Mouse (Mus musculus) neural tube, embryonic 14.5 days (tissue): ENCODE results near the gene Foxp4. TPM values are rescaled to one million over a fixed set of nuclear protein-coding genes. Genes with fewer than 3 reads are reported as not detected.

Experiments used
- ATAC-seq: fragments of 200-750 bp; cut with Nextera tagmentation; 2 replicates; pipeline ENCODE4 v1.8.0; 2017; ENCODE audit warnings: low read depth, mild to moderate bottlenecking, moderate TSS enrichment, moderate library complexity
- H3K27ac ChIP-seq: fragments of 300-500 bp; sonication (generic); 2 replicates; pipeline ENCODE4 v1.5.1; 2014; ENCODE audit warnings: low read depth, mild to moderate bottlenecking, control low read depth, low read length, moderate library complexity, mixed read lengths
- H3K27me3 ChIP-seq: fragments of 300-500 bp; sonication (generic); 2 replicates; pipeline ENCODE4 v1.6.1; 2014; ENCODE audit warnings: low read length; ENCODE audit not compliant: control insufficient read depth, insufficient read depth
- H3K36me3 ChIP-seq: fragments of 300-500 bp; sonication (generic); 2 replicates; pipeline ENCODE4 v1.6.1; 2014; ENCODE audit warnings: low read length, mixed read lengths; ENCODE audit not compliant: control insufficient read depth, insufficient read depth
- H3K4me1 ChIP-seq: fragments of 300-500 bp; sonication (generic); 2 replicates; pipeline ENCODE4 v1.6.1; 2014; ENCODE audit warnings: low read length; ENCODE audit not compliant: control insufficient read depth, insufficient read depth
- H3K4me2 ChIP-seq: fragments of 300-500 bp; sonication (generic); 2 replicates; pipeline ENCODE4 v1.6.1; 2014; ENCODE audit warnings: mild to moderate bottlenecking, low read depth, low read length, control low read depth
- H3K4me3 ChIP-seq: fragments of 300-500 bp; sonication (generic); 2 replicates; pipeline ENCODE4 v1.5.1; 2014; ENCODE audit warnings: low read depth, low read length, control low read depth, mixed read lengths
- H3K9ac ChIP-seq: fragments of 300-500 bp; sonication (generic); replicated peaks from 2 replicates; pipeline ENCODE4 v1.6.1; 2014; ENCODE audit warnings: low read depth, mild to moderate bottlenecking, control low read depth, low read length, mixed read lengths
- H3K9me3 ChIP-seq: fragments of 300-500 bp; sonication (generic); 2 replicates; pipeline ENCODE4 v1.6.1; 2016; ENCODE audit warnings: low read length; ENCODE audit not compliant: control insufficient read depth
- WGBS: fragments of 180-500 bp; shearing (Covaris S2); extraction: QIAGEN DNeasy Blood & Tissue Kit; methylation state at CpG from one replicate; pipeline ENCODE4 v1.1.7; 2014; 5-methylcytosine and 5-hydroxymethylcytosine counted together
- polyA plus RNA-seq: library from polyadenylated mRNA; unstranded; fragments of >200 nt; fragmentation: Nextera tagmentation; extraction: Ambion mirVana; gene quantifications from 2 replicates; pipeline ENCODE4 v1.2.1, GENCODE M21; 2014

Foxp4 gene
- polyA plus RNA-seq, 1 experiment from 2014 or later: 28.7 TPM

GRCm38 (mm10) chr17:47907366-47907920 is 17.0 kb downstream of the Foxp4 start:
- H3K4me1 ChIP-seq: peaks cover 16% of the 10 kb centered on the region; the same call in 1 of the 2 replicates
- 26% methylated on average over 9 of the region's 9 CpGs for WGBS
- H3K9me3 ChIP-seq: no peaks in the 10 kb centered on the region
- ATAC-seq: no peak
- no peak overlapping the region for H3K27ac ChIP-seq
- peaks cover 18% of the 10 kb centered on the region for H3K27me3 ChIP-seq
- H3K4me3 ChIP-seq: no peak overlapping the region
- no peak overlapping the region for H3K4me2 ChIP-seq
- H3K9ac ChIP-seq: no peak overlapping the region
- H3K36me3 ChIP-seq: no peaks in the 10 kb centered on the region

GRCm38 (mm10) chr17:47903846-47904680 is 20.4 kb downstream of the Foxp4 start:
- Histone ChIP-seq H3K4me1 (0 out of 2 replicates have a peak, but pooled peaks cover 12% of the 10 kb centered on the region), H3K27me3 (peaks cover 6% of the 10 kb centered on the region), H3K9me3 (no peaks in the 10 kb centered on the region), H3K36me3 (no peaks in the 10 kb centered on the region), H3K27ac (no peak overlapping the region), H3K4me2 (peak overlapping the region; percentile 38), H3K9ac (0 out of 2 replicates have a peak overlapping the region, but pooled peaks have one; percentile 3), H3K4me3 (no peak overlapping the region)
- no peak for ATAC-seq
- WGBS: 22% methylated on average over 35 of the region's 35 CpGs

- WGBS: 68% methylated on average over 3 of the region's 3 CpGs
- no peaks in the 10 kb centered on the region for H3K9me3 ChIP-seq
- peaks cover 6% of the 10 kb centered on the region; the same call in 1 of the 2 replicates for H3K27me3 ChIP-seq
- no peak overlapping the region for H3K4me3 ChIP-seq
- H3K4me2 ChIP-seq: no peak overlapping the region
- H3K27ac ChIP-seq: no peak overlapping the region
- no peak for ATAC-seq
- peaks cover 16% of the 10 kb centered on the region; the same call in 1 of the 2 replicates for H3K4me1 ChIP-seq
- no peaks in the 10 kb centered on the region for H3K36me3 ChIP-seq
- H3K9ac ChIP-seq: no peak overlapping the region
Observed at GRCm38 (mm10) chr17:47901782-47902181, 22.7 kb downstream of the Foxp4 start.

- peaks cover 6% of the 10 kb centered on the region; the same call in 1 of the 2 replicates for H3K27me3 ChIP-seq
- 52% methylated on average over 6 of the region's 6 CpGs for WGBS
Observed at GRCm38 (mm10) chr17:47900716-47901115, 23.7 kb downstream of the Foxp4 start.

GRCm38 (mm10) chr17:47899156-47899555 is 25.3 kb downstream of the Foxp4 start:
- Histone ChIP-seq H3K27me3 (peaks cover 4% of the 10 kb centered on the region; the same call in 1 of the 2 replicates), H3K36me3 (no peaks in the 10 kb centered on the region), H3K9me3 (no peaks in the 10 kb centered on the region), H3K27ac (0 out of 2 replicates have a peak overlapping the region, but pooled peaks have one; percentile 18), H3K4me3 (no peak overlapping the region), H3K4me1 (peaks cover 14% of the 10 kb centered on the region; the same call in 1 of the 2 replicates), H3K9ac (no peak overlapping the region), H3K4me2 (no peak overlapping the region)
- no peak for ATAC-seq
- 20% methylated on average over 4 of the region's 4 CpGs for WGBS

More at GRCm38 (mm10) chr17:47900716-47901115, 23.7 kb downstream of the Foxp4 start:
- Histone ChIP-seq H3K9ac (no peak overlapping the region), H3K9me3 (no peaks in the 10 kb centered on the region), H3K27ac (no peak overlapping the region), H3K4me3 (no peak overlapping the region), H3K4me2 (no peak overlapping the region), H3K36me3 (no peaks in the 10 kb centered on the region), H3K4me1 (peaks cover 16% of the 10 kb centered on the region; the same call in 1 of the 2 replicates)
- no peak for ATAC-seq

GRCm38 (mm10) chr17:47897956-47898752 is 26.3 kb downstream of the Foxp4 start:
- H3K4me2 ChIP-seq: no peak overlapping the region
- no peaks in the 10 kb centered on the region for H3K36me3 ChIP-seq
- no peak overlapping the region for H3K4me3 ChIP-seq
- H3K9me3 ChIP-seq: no peaks in the 10 kb centered on the region
- 0 out of 2 replicates have a peak overlapping the region, but pooled peaks have one; percentile 7 for H3K27ac ChIP-seq
- no peaks in the 10 kb centered on the region for H3K27me3 ChIP-seq
- H3K9ac ChIP-seq: no peak overlapping the region
- peaks cover 12% of the 10 kb centered on the region; the same call in 1 of the 2 replicates for H3K4me1 ChIP-seq
- WGBS: 8% methylated on average over 9 of the region's 9 CpGs
- peak; percentile 74 for ATAC-seq

- no peaks in the 10 kb centered on the region for H3K36me3 ChIP-seq
- H3K4me3 ChIP-seq: no peak overlapping the region
- WGBS: 78% methylated on average over 7 of the region's 7 CpGs
- H3K27ac ChIP-seq: no peak overlapping the region
- no peaks in the 10 kb centered on the region for H3K9me3 ChIP-seq
- no peak for ATAC-seq
- no peak overlapping the region for H3K9ac ChIP-seq
- no peaks in the 10 kb centered on the region for H3K27me3 ChIP-seq
- H3K4me2 ChIP-seq: no peak overlapping the region
- H3K4me1 ChIP-seq: peaks cover 11% of the 10 kb centered on the region; the same call in 1 of the 2 replicates
Observed at GRCm38 (mm10) chr17:47889727-47890126, 34.7 kb downstream of the Foxp4 start.

- H3K27ac ChIP-seq: no peak overlapping the region
- WGBS: 54% methylated on average over 19 of the region's 19 CpGs
- no peak for ATAC-seq
- H3K4me3 ChIP-seq: no peak overlapping the region
- peaks cover 11% of the 10 kb centered on the region; the same call in 1 of the 2 replicates for H3K4me1 ChIP-seq
- H3K9ac ChIP-seq: no peak overlapping the region
- H3K9me3 ChIP-seq: no peaks in the 10 kb centered on the region
- H3K4me2 ChIP-seq: no peak overlapping the region
- H3K36me3 ChIP-seq: no peaks in the 10 kb centered on the region
- no peaks in the 10 kb centered on the region for H3K27me3 ChIP-seq
Observed at GRCm38 (mm10) chr17:47889267-47889666, 35.2 kb downstream of the Foxp4 start.
